Mouse (Mus musculus): ENCODE results near the gene Gm3526.
"Not testable (repeated sequence)": the region's sequence is repeated elsewhere in the genome, so short reads cannot be mapped to it uniquely, and the experiment has no call there.

Gm3526 gene

DNA sequence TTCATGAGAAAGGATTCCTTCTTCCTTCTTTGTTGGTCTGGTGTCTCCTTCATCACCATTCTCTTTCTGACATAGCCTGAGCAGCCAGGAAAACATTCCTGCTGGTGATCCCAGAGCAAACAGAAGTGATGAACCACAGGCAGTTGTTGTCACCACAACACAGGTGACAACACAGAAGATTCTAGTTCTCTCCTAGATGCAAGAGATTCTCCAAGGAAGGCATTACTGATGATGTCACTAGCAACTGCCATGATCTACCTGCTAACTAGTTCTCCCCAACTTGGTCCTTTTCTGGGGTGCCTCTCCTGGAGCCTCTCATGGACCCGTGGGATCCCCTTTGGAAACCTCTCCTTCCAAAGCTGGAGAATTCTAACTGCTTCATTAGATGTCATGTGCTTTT is at the start of gene Gm3526:
Gene Gm3526 (minus strand): TSS at position 101 of the 400 bp plus-strand sequence.
- DNase-seq (ENCODE audit: low read depth, low spot score); H3K36me3 ChIP-seq (ENCODE audit: control insufficient read depth, insufficient read depth, low read length, poor library complexity, severe bottlenecking); H3K27me3 ChIP-seq (ENCODE audit: control insufficient read depth, insufficient read depth, low read length, poor library complexity, severe bottlenecking): not testable (repeated sequence)

Data from splenic B cell, adult 2 months (primary cell).